Mouse (Mus musculus) liver, embryonic 14.5 days (tissue): ENCODE measurements around the gene Srcin1. TPM values are rescaled to one million over a fixed set of nuclear protein-coding genes. Genes with fewer than 3 reads are reported as not detected.

Experiments
- ATAC-seq: fragments of 200-750 bp; cut with Nextera tagmentation; 2 replicates; pipeline ENCODE4 v1.8.0; 2017; ENCODE audit warnings: moderate number of reproducible peaks, mild to moderate bottlenecking, moderate library complexity; ENCODE audit not compliant: insufficient read depth
- DNase-seq, 3 experiments: peaks; one replicate each; pipeline ENCODE4 v3.0.0-alpha.2; 2012 to 2013; ENCODE audit warnings: low read depth in 3 of 3, low spot score in 3 of 3
- H3K27ac ChIP-seq: fragments of 300-500 bp; sonication (generic); 2 replicates; pipeline ENCODE4 v1.5.1; 2014; ENCODE audit warnings: moderate library complexity, mild to moderate bottlenecking, control low read depth, inconsistent platforms
- H3K27me3 ChIP-seq: fragments of 300-500 bp; sonication (generic); 2 replicates; pipeline ENCODE4 v1.6.1; 2014; ENCODE audit warnings: mild to moderate bottlenecking, low read length, moderate library complexity; ENCODE audit not compliant: control insufficient read depth, insufficient read depth
- H3K36me3 ChIP-seq: fragments of 300-500 bp; sonication (generic); replicated peaks from 2 replicates; pipeline ENCODE4 v1.6.1; 2014; ENCODE audit warnings: low read depth; ENCODE audit not compliant: control insufficient read depth, insufficient read depth
- H3K4me1 ChIP-seq, 2 experiments: fragments of 200-500 bp in 1 of 2; fragments of 300-500 bp in 1 of 2; sonication (generic) in 1 of 2; replicated peaks; 2 replicates each; pipeline ENCODE4 v1.6.1; 2012 to 2014; ENCODE audit warnings: antibody characterized with exemption in 1 of 2, inconsistent platforms in 1 of 2, low read length in 1 of 2; ENCODE audit not compliant: control insufficient read depth in 2 of 2, insufficient read depth in 2 of 2
- H3K4me2 ChIP-seq: fragments of 300-500 bp; sonication (generic); 2 replicates; pipeline ENCODE4 v1.6.1; 2014; ENCODE audit warnings: low read depth, mild to moderate bottlenecking, control low read depth, moderate library complexity
- H3K4me3 ChIP-seq, 2 experiments: fragments of 200-500 bp in 1 of 2; fragments of 300-500 bp in 1 of 2; sonication (generic) in 1 of 2; 2 replicates each; pipeline ENCODE4 v1.5.1; 2012 to 2014; ENCODE audit warnings: low read depth in 2 of 2, low read length in 2 of 2, mild to moderate bottlenecking in 2 of 2, control low read depth in 1 of 2, inconsistent platforms in 1 of 2, moderate library complexity in 1 of 2; ENCODE audit not compliant: insufficient read depth in 1 of 2
- H3K9ac ChIP-seq: fragments of 300-500 bp; sonication (generic); replicated peaks from 2 replicates; pipeline ENCODE4 v1.6.1; 2014; ENCODE audit warnings: mild to moderate bottlenecking, control low read depth, moderate library complexity
- H3K9me3 ChIP-seq: fragments of 300-500 bp; sonication (generic); 2 replicates; pipeline ENCODE4 v1.6.1; 2016; ENCODE audit warnings: low read length, mixed read lengths; ENCODE audit not compliant: control insufficient read depth
- CTCF ChIP-seq: IDR thresholded peaks from 2 replicates; pipeline ENCODE4 v1.5.1; 2016; ENCODE audit warnings: antibody characterized with exemption, low read depth, control low read depth
- EP300 ChIP-seq: IDR thresholded peaks from 2 replicates; pipeline ENCODE4 v1.6.1; 2016; ENCODE audit warnings: antibody characterized with exemption, low read depth
- WGBS: fragments of 180-500 bp; shearing (Covaris S2); extraction: QIAGEN DNeasy Blood & Tissue Kit; methylation state at CpG from one replicate; pipeline ENCODE4 v1.1.7; 2014; ENCODE audit not compliant: insufficient replicate concordance; 5-methylcytosine and 5-hydroxymethylcytosine counted together
- polyA plus RNA-seq, 2 experiments: library from polyadenylated mRNA; depleted of rRNA in 1 of 2; stranded (reverse) in 1 of 2; unstranded in 1 of 2; fragments of >200 nt; fragmentation: Nextera tagmentation in 1 of 2; extraction: Ambion mirVana in 1 of 2; gene quantifications; 2 replicates each; pipeline versions ENCODE4 v1.2.1 to v1.2.3; 2012 to 2014

Gene Srcin1
- polyA plus RNA-seq, 2 experiments: 0.04 TPM; not detected in 1

DNA sequence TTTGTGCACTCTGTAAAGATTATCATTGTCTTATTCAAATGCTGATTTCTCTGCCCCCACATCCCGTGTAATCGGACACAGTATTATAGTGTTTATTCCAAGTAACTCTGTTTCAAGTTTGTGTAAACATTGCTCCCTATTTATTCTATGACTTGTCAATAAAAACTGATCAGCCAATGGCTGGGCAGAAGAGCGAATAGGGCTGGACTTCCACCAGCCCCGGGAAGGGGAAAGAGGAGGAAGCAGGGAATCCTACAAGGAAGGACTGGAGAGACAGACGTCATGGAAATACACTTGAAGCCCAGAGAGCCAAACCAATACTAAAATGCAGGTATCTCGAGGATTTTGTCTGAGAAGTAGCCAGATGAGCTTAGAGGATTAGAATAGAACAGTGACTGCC lies 18.1 kb upstream of the Srcin1 start:
- H3K9me3 ChIP-seq: no peaks in the 10 kb centered on the region
- H3K4me2 ChIP-seq: no peak overlapping the region
- no peak overlapping the region for H3K27ac ChIP-seq

DNA sequence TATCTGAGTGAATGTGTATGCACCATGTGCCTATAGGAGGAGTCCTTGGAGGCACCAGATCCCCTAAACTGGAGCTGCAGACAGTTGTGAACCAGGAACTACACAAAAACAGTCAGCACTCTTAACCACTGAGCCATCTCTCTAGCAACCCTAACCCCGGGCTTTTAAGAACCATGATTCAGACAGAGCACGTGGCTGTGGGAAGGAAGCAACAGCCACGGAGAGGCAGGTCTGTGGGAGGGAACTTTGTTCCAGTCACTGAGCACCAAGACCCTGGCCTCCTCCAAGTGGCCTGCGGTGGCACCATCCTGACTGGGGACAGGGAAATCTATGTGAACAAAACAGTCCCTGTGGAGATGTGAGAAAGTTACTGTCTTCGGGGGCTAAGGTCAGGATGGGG lies 15.9 kb upstream of the Srcin1 start:
- H3K4me3 ChIP-seq: no peak overlapping the region
- no peak overlapping the region for H3K27ac ChIP-seq
- H3K9ac ChIP-seq: no peak overlapping the region
- H3K4me2 ChIP-seq: no peak overlapping the region
- DNase-seq (no peak), ATAC-seq (no peak)
- no peaks in the 10 kb centered on the region for H3K9me3 ChIP-seq
- WGBS: 36% methylated on average over 5 of the region's 5 CpGs
- H3K36me3 ChIP-seq: no peaks in the 10 kb centered on the region
- TF ChIP-seq EP300 (no peak), CTCF (no peak)
- no peaks in the 10 kb centered on the region for H3K27me3 ChIP-seq
- no peaks in the 10 kb centered on the region for H3K4me1 ChIP-seq

More for the DNA sequence above, 18.1 kb upstream of the Srcin1 start:
- H3K4me1 ChIP-seq: no peaks in the 10 kb centered on the region
- H3K9ac ChIP-seq: no peak overlapping the region
- H3K4me3 ChIP-seq: no peak overlapping the region
- H3K36me3 ChIP-seq: no peaks in the 10 kb centered on the region
- H3K27me3 ChIP-seq: no peaks in the 10 kb centered on the region
- ATAC-seq (no peak), DNase-seq (no peak)
- 25% methylated on average over 6 of the region's 6 CpGs for WGBS
- TF ChIP-seq CTCF (no peak), EP300 (no peak)

DNA sequence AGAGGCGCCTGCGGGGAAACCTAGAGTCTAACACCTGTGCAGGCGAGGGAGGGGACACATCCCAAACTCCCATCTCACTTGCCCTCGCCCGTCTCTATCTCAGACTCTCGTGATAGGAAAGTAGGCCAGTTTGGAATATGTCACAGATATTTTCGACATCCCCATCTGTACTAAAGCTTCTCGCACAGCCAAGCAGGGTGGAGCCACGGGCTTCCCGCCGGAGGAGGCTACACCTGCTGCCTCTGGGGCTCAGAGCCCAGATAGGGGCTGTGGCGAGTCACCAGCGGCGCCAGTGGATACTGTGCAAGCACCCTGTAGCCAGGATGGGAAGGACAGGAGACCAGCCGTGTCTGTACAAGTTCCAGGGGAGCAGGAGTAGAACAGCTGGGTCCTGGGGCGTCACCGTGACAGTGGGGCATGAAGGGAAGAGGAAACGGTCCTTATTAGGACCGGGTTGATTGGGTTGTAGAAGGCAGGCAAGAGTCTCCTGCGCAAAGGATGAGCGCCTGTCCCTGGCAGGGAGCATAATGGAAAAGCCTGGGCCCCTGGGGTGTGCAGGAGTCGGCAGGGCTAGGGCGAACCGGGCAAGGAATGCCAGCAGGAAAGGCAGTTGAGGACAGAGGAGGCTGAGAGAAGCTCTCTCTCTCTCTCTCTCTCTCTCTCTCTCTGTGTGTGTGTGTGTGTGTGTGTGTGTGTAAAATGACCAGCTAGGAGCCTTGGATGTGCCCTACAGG lies 14.4 kb upstream of the Srcin1 start:
- Histone ChIP-seq H3K27me3 (no peaks in the 10 kb centered on the region), H3K4me1 (peaks cover 0 to 3% of the 10 kb centered on the region in 2 experiments; a peak in 1 of 4 replicates), H3K9me3 (no peaks in the 10 kb centered on the region), H3K36me3 (no peaks in the 10 kb centered on the region), H3K4me2 (no peak overlapping the region), H3K9ac (no peak overlapping the region), H3K4me3 (no peak overlapping the region), H3K27ac (no peak overlapping the region)
- TF ChIP-seq CTCF (no peak), EP300 (no peak)
- DNase-seq: no peak
- 51% methylated on average over 24 of the region's 24 CpGs for WGBS
- ATAC-seq: no peak

DNA sequence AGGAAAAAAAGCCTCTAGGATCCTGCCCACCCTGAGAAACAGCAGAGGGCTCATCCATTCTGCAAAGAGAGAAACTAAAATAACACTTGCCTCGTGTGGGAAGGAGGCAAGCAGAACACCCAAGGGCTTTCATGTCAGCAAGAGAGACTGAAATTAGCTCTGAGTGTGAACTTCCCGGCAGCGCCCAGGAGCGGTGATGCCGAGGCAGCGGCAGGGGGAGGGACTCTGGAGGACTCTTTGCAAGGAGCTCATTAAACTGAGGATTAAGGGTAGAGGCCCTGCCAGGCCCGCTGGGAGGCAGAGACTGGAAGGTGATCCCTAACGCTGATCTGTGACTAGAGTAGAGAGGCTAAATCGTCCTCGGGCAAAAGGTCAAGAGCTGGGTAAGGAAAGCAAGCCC lies 13.2 kb upstream of the Srcin1 start:
- no peak for TF ChIP-seq CTCF
- TF ChIP-seq EP300: no peak
- Histone ChIP-seq H3K9ac (no peak overlapping the region), H3K4me1 (peaks cover 0 to 3% of the 10 kb centered on the region in 2 experiments; a peak in 1 of 4 replicates), H3K4me2 (no peak overlapping the region), H3K36me3 (no peaks in the 10 kb centered on the region), H3K9me3 (no peaks in the 10 kb centered on the region), H3K4me3 (no peak overlapping the region), H3K27me3 (no peaks in the 10 kb centered on the region), H3K27ac (no peak overlapping the region)
- no peak for ATAC-seq
- DNase-seq: no peak
- WGBS: 37% methylated on average over 10 of the region's 10 CpGs

DNA sequence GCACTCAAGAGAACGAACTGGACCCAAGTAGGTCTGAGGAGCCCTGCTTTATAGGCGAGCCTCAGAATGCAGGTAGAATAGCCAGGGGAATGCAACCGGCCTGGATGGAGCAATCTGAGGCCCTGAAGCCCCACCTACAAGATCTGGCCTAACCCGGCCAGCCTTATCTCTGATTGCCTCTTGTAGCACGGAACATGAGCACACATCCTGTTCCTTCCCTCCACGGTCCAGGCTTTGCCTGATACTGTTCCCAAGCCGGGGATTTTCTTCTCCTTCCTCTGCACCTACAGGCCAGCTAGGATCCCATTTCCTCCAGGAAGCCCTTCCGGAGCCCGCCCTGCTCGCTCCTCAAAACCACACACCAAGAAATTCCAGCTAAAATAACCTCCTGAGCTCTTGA lies 9.9 kb upstream of the Srcin1 start:
- Histone ChIP-seq H3K27me3 (no peaks in the 10 kb centered on the region), H3K27ac (no peak overlapping the region), H3K4me2 (no peak overlapping the region), H3K4me1 (peaks cover 0 to 3% of the 10 kb centered on the region in 2 experiments; a peak in 1 of 4 replicates), H3K36me3 (no peaks in the 10 kb centered on the region), H3K4me3 (no peak overlapping the region), H3K9ac (no peak overlapping the region), H3K9me3 (no peaks in the 10 kb centered on the region)
- DNase-seq (no peak), ATAC-seq (no peak)
- WGBS: 23% methylated on average over 10 of the region's 10 CpGs
- TF ChIP-seq CTCF (no peak), EP300 (no peak)
